Mouse (Mus musculus): Measurements from ENCODE around the gene Kcnd3. TPM values are rescaled to one million over a fixed set of nuclear protein-coding genes. Genes with fewer than 3 reads are reported as not detected.

The Kcnd3 gene
- polyA plus RNA-seq, 1 experiment from 2014 or later, result 3.1 TPM

- no peaks in the 10 kb centered on the region; the same call in 1 of the 2 replicates for H3K4me1 ChIP-seq (ENCODE audit: control insufficient read depth, insufficient read depth, low read length)
- no peaks in the 10 kb centered on the region for H3K27me3 ChIP-seq (replicated peaks; ENCODE audit: control insufficient read depth, insufficient read depth, low read length)
- WGBS, result 39% methylated on average over 8 of the region's 8 CpGs
- H3K4me3 ChIP-seq (ENCODE audit: low read length), result no peak overlapping the region
- no peak overlapping the region for H3K27ac ChIP-seq (ENCODE audit: low read length)
- H3K4me2 ChIP-seq (ENCODE audit: low read depth, low read length), result no peak overlapping the region
- H3K36me3 ChIP-seq (ENCODE audit: control insufficient read depth, insufficient read depth, low read length), result no peaks in the 10 kb centered on the region
- 0 out of 2 replicates have a peak overlapping the region, but pooled peaks have one; percentile 10 for H3K9ac ChIP-seq (ENCODE audit: low read depth, low read length)
- H3K9me3 ChIP-seq (ENCODE audit: control insufficient read depth, low read length), result no peaks in the 10 kb centered on the region
- no peak for ATAC-seq
These were observed 262.1 kb downstream of the Kcnd3 start for GRCm38 (mm10) chr3:105714091-105714819.

- H3K27me3 ChIP-seq (replicated peaks; ENCODE audit: control insufficient read depth, insufficient read depth, low read length), result no peaks in the 10 kb centered on the region
- ATAC-seq, result no peak
- H3K4me3 ChIP-seq (ENCODE audit: low read length), result no peak overlapping the region
- H3K4me1 ChIP-seq (ENCODE audit: control insufficient read depth, insufficient read depth, low read length), result no peaks in the 10 kb centered on the region; the same call in 1 of the 2 replicates
- H3K36me3 ChIP-seq (ENCODE audit: control insufficient read depth, insufficient read depth, low read length), result no peaks in the 10 kb centered on the region
- H3K9ac ChIP-seq (ENCODE audit: low read depth, low read length), result no peak overlapping the region
- H3K9me3 ChIP-seq (ENCODE audit: control insufficient read depth, low read length), result no peaks in the 10 kb centered on the region
- no peak overlapping the region for H3K27ac ChIP-seq (ENCODE audit: low read length)
- H3K4me2 ChIP-seq (ENCODE audit: low read depth, low read length), result no peak overlapping the region
These were observed 262.7 kb downstream of the Kcnd3 start for GRCm38 (mm10) chr3:105714820-105715167.

GRCm38 (mm10) chr3:105716353-105717000 lies 264.3 kb downstream of the Kcnd3 start:
- no peaks in the 10 kb centered on the region for H3K36me3 ChIP-seq (ENCODE audit: control insufficient read depth, insufficient read depth, low read length)
- H3K9me3 ChIP-seq (ENCODE audit: control insufficient read depth, low read length), result no peaks in the 10 kb centered on the region
- no peak overlapping the region for H3K27ac ChIP-seq (ENCODE audit: low read length)
- no peak overlapping the region for H3K4me2 ChIP-seq (ENCODE audit: low read depth, low read length)
- WGBS, result 62% methylated on average over 18 of the region's 18 CpGs
- H3K4me1 ChIP-seq (ENCODE audit: control insufficient read depth, insufficient read depth, low read length), result no peaks in the 10 kb centered on the region; the same call in 1 of the 2 replicates
- H3K4me3 ChIP-seq (ENCODE audit: low read length), result no peak overlapping the region
- H3K9ac ChIP-seq (ENCODE audit: low read depth, low read length), result no peak overlapping the region
- H3K27me3 ChIP-seq (replicated peaks; ENCODE audit: control insufficient read depth, insufficient read depth, low read length), result no peaks in the 10 kb centered on the region
- ATAC-seq, result no peak

- Histone ChIP-seq H3K4me2 (ENCODE audit: low read depth, low read length) (no peak overlapping the region), H3K9ac (ENCODE audit: low read depth, low read length) (no peak overlapping the region), H3K4me3 (ENCODE audit: low read length) (no peak overlapping the region), H3K27ac (ENCODE audit: low read length) (no peak overlapping the region), H3K27me3 (replicated peaks; ENCODE audit: control insufficient read depth, insufficient read depth, low read length) (no peaks in the 10 kb centered on the region), H3K4me1 (ENCODE audit: control insufficient read depth, insufficient read depth, low read length) (no peaks in the 10 kb centered on the region; the same call in 1 of the 2 replicates), H3K36me3 (ENCODE audit: control insufficient read depth, insufficient read depth, low read length) (no peaks in the 10 kb centered on the region), H3K9me3 (ENCODE audit: control insufficient read depth, low read length) (no peaks in the 10 kb centered on the region)
- WGBS, result 71% methylated on average over 11 of the region's 11 CpGs
- ATAC-seq, result no peak
These were observed 265.9 kb downstream of the Kcnd3 start for GRCm38 (mm10) chr3:105717856-105718555.

GRCm38 (mm10) chr3:105718746-105719145 lies 266.6 kb downstream of the Kcnd3 start:
- Histone ChIP-seq H3K9me3 (ENCODE audit: control insufficient read depth, low read length) (no peaks in the 10 kb centered on the region), H3K27ac (ENCODE audit: low read length) (no peak overlapping the region), H3K4me1 (ENCODE audit: control insufficient read depth, insufficient read depth, low read length) (no peaks in the 10 kb centered on the region; the same call in 1 of the 2 replicates), H3K36me3 (ENCODE audit: control insufficient read depth, insufficient read depth, low read length) (no peaks in the 10 kb centered on the region), H3K27me3 (replicated peaks; ENCODE audit: control insufficient read depth, insufficient read depth, low read length) (no peaks in the 10 kb centered on the region), H3K4me3 (ENCODE audit: low read length) (no peak overlapping the region), H3K4me2 (ENCODE audit: low read depth, low read length) (no peak overlapping the region), H3K9ac (ENCODE audit: low read depth, low read length) (no peak overlapping the region)
- 51% methylated on average over 4 of the region's 4 CpGs for WGBS
- ATAC-seq, result no peak

- Histone ChIP-seq H3K4me3 (ENCODE audit: low read length) (no peak overlapping the region), H3K9me3 (ENCODE audit: control insufficient read depth, low read length) (no peaks in the 10 kb centered on the region), H3K4me1 (ENCODE audit: control insufficient read depth, insufficient read depth, low read length) (no peaks in the 10 kb centered on the region), H3K27me3 (replicated peaks; ENCODE audit: control insufficient read depth, insufficient read depth, low read length) (no peaks in the 10 kb centered on the region), H3K4me2 (ENCODE audit: low read depth, low read length) (no peak overlapping the region), H3K9ac (ENCODE audit: low read depth, low read length) (no peak overlapping the region), H3K36me3 (ENCODE audit: control insufficient read depth, insufficient read depth, low read length) (no peaks in the 10 kb centered on the region), H3K27ac (ENCODE audit: low read length) (no peak overlapping the region)
- ATAC-seq, result no peak
- 70% methylated on average over 4 of the region's 4 CpGs for WGBS
These were observed 267.8 kb downstream of the Kcnd3 start for GRCm38 (mm10) chr3:105719979-105720378.

- no peaks in the 10 kb centered on the region for H3K36me3 ChIP-seq (ENCODE audit: control insufficient read depth, insufficient read depth, low read length)
- H3K4me2 ChIP-seq (ENCODE audit: low read depth, low read length), result no peak overlapping the region
- H3K27me3 ChIP-seq (replicated peaks; ENCODE audit: control insufficient read depth, insufficient read depth, low read length), result no peaks in the 10 kb centered on the region
- WGBS, result 71% methylated on average over 4 of the region's 4 CpGs
- no peak overlapping the region for H3K4me3 ChIP-seq (ENCODE audit: low read length)
- ATAC-seq, result no peak
- H3K27ac ChIP-seq (ENCODE audit: low read length), result no peak overlapping the region
- H3K9me3 ChIP-seq (ENCODE audit: control insufficient read depth, low read length), result no peaks in the 10 kb centered on the region
- no peak overlapping the region for H3K9ac ChIP-seq (ENCODE audit: low read depth, low read length)
- no peaks in the 10 kb centered on the region for H3K4me1 ChIP-seq (ENCODE audit: control insufficient read depth, insufficient read depth, low read length)
These were observed 268.4 kb downstream of the Kcnd3 start for GRCm38 (mm10) chr3:105720514-105720913.

- Histone ChIP-seq H3K9ac (ENCODE audit: low read depth, low read length) (no peak overlapping the region), H3K36me3 (ENCODE audit: control insufficient read depth, insufficient read depth, low read length) (no peaks in the 10 kb centered on the region), H3K4me1 (ENCODE audit: control insufficient read depth, insufficient read depth, low read length) (no peaks in the 10 kb centered on the region), H3K27ac (ENCODE audit: low read length) (no peak overlapping the region), H3K4me2 (ENCODE audit: low read depth, low read length) (no peak overlapping the region), H3K27me3 (replicated peaks; ENCODE audit: control insufficient read depth, insufficient read depth, low read length) (no peaks in the 10 kb centered on the region), H3K9me3 (ENCODE audit: control insufficient read depth, low read length) (no peaks in the 10 kb centered on the region), H3K4me3 (ENCODE audit: low read length) (no peak overlapping the region)
- ATAC-seq, result no peak
- WGBS, result 65% methylated on average over 2 of the region's 2 CpGs
These were observed 269.6 kb downstream of the Kcnd3 start for GRCm38 (mm10) chr3:105721681-105722201.

GRCm38 (mm10) chr3:105722510-105722909 lies 270.4 kb downstream of the Kcnd3 start:
- no peaks in the 10 kb centered on the region for H3K36me3 ChIP-seq (ENCODE audit: control insufficient read depth, insufficient read depth, low read length)
- WGBS, result 84% methylated on average over 3 of the region's 3 CpGs

More at GRCm38 (mm10) chr3:105722510-105722909, 270.4 kb downstream of the Kcnd3 start:
- ATAC-seq, result no peak
- Histone ChIP-seq H3K4me3 (ENCODE audit: low read length) (no peak overlapping the region), H3K27me3 (replicated peaks; ENCODE audit: control insufficient read depth, insufficient read depth, low read length) (no peaks in the 10 kb centered on the region), H3K9ac (ENCODE audit: low read depth, low read length) (no peak overlapping the region), H3K27ac (ENCODE audit: low read length) (no peak overlapping the region), H3K9me3 (ENCODE audit: control insufficient read depth, low read length) (no peaks in the 10 kb centered on the region), H3K4me2 (ENCODE audit: low read depth, low read length) (no peak overlapping the region), H3K4me1 (ENCODE audit: control insufficient read depth, insufficient read depth, low read length) (no peaks in the 10 kb centered on the region)
